Mouse (Mus musculus) heart, embryonic 16.5 days (tissue): ENCODE data around the gene Sez6l. TPM values are rescaled to one million over a fixed set of nuclear protein-coding genes. Genes with fewer than 3 reads are reported as not detected.
"Not testable (repeated sequence)": the region's sequence is repeated elsewhere in the genome, so short reads cannot be mapped to it uniquely, and the experiment has no call there.

Source experiments
- ATAC-seq: fragments of 200-750 bp; cut with Nextera tagmentation; replicated peaks from 2 replicates; pipeline ENCODE4 v1.8.0; 2017; ENCODE audit warnings: moderate number of reproducible peaks; ENCODE audit not compliant: insufficient read depth, low FRiP score; ENCODE audit errors: extremely low read depth
- H3K27ac ChIP-seq: fragments of 300-500 bp; sonication (generic); 2 replicates; pipeline ENCODE4 v1.5.1; 2014; ENCODE audit warnings: mild to moderate bottlenecking, low read length, control low read depth, moderate library complexity
- H3K27me3 ChIP-seq: fragments of 300-500 bp; sonication (generic); 2 replicates; pipeline ENCODE4 v1.6.1; 2014; ENCODE audit warnings: low read length, mixed read lengths; ENCODE audit not compliant: control insufficient read depth, insufficient read depth
- H3K36me3 ChIP-seq: fragments of 300-500 bp; sonication (generic); 2 replicates; pipeline ENCODE4 v1.6.1; 2014; ENCODE audit not compliant: control insufficient read depth, insufficient read depth
- H3K4me1 ChIP-seq: fragments of 300-500 bp; sonication (generic); 2 replicates; pipeline ENCODE4 v1.6.1; 2014; ENCODE audit warnings: low read length, mixed read lengths; ENCODE audit not compliant: control insufficient read depth, insufficient read depth
- H3K4me2 ChIP-seq: fragments of 300-500 bp; sonication (generic); 2 replicates; pipeline ENCODE4 v1.6.1; 2014; ENCODE audit warnings: low read depth, mild to moderate bottlenecking, control low read depth, low read length
- H3K4me3 ChIP-seq: fragments of 300-500 bp; sonication (generic); 2 replicates; pipeline ENCODE4 v1.5.1; 2014; ENCODE audit warnings: mild to moderate bottlenecking, control low read depth, low read length
- H3K9ac ChIP-seq: fragments of 300-500 bp; sonication (generic); 2 replicates; pipeline ENCODE4 v1.6.1; 2014; ENCODE audit warnings: low read length, control low read depth
- H3K9me3 ChIP-seq: fragments of 300-500 bp; sonication (generic); replicated peaks from 2 replicates; pipeline ENCODE4 v1.6.1; 2016; ENCODE audit warnings: low read length; ENCODE audit not compliant: control insufficient read depth
- WGBS: fragments of 180-500 bp; shearing (Covaris S2); extraction: QIAGEN DNeasy Blood & Tissue Kit; methylation state at CpG from one replicate; pipeline ENCODE4 v1.1.7; 2014; 5-methylcytosine and 5-hydroxymethylcytosine counted together
- polyA plus RNA-seq: library from polyadenylated mRNA; unstranded; fragments of >200 nt; fragmentation: Nextera tagmentation; extraction: Ambion mirVana; gene quantifications from 2 replicates; pipeline ENCODE4 v1.2.1, GENCODE M21; 2015

The Sez6l gene
- polyA plus RNA-seq, 1 experiment from 2014 or later = 0.34 TPM

DNA sequence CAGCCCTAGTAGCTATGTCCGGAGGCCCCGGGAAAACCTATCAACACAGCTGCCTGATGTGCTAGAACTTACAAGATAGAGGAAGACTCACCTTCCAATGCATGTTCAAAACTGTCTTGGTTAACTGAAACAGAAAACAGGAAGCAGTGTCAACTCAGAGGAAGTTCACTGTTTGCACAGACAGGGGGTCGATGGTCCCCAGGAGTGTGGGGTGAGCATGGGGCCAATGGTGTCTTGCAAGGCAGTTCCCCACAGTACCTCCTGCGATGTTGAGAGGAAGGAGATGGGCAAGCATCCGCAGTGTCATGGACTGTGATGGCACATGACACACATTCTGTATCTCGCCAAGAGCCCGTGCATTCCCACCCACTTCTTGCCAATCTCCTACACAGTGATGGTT, 150.3 kb downstream of the Sez6l start:
- Histone ChIP-seq H3K27ac (no peak overlapping the region), H3K9ac (no peak overlapping the region), H3K36me3 (no peaks in the 10 kb centered on the region), H3K4me2 (no peak overlapping the region), H3K9me3 (no peaks in the 10 kb centered on the region), H3K4me1 (no peaks in the 10 kb centered on the region), H3K4me3 (no peak overlapping the region), H3K27me3 (peaks cover 54% of the 10 kb centered on the region)
- no peak for ATAC-seq
- 70% methylated on average over 7 of the region's 7 CpGs for WGBS

DNA sequence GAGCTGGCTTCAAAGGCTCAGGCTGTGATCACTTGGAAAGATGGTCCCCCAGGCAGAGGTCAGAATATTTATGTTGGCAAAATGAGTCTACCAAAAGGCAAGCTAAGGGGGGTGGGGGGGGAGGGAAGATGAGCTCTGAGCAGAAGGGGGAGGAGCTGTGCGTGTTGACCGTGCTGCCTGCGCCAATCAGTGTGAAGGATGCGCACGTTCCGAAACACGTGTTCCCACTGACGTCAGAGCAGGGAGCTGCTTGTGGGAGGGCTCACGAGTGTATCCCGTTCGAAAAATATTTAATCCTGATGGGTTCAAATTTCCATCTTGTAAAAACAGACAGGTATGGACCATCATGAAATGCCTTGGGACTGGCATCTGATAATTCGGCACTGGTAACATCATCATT, 157.4 kb downstream of the Sez6l start:
- no peaks in the 10 kb centered on the region for H3K36me3 ChIP-seq
- H3K4me2 ChIP-seq = no peak overlapping the region
- H3K4me1 ChIP-seq = no peaks in the 10 kb centered on the region
- H3K9ac ChIP-seq = no peak overlapping the region
- H3K27me3 ChIP-seq = peaks cover 42% of the 10 kb centered on the region
- H3K4me3 ChIP-seq = no peak overlapping the region
- H3K27ac ChIP-seq = no peak overlapping the region
- WGBS = 34% methylated on average over 12 of the region's 12 CpGs
- no peak for ATAC-seq
- H3K9me3 ChIP-seq = no peaks in the 10 kb centered on the region

DNA sequence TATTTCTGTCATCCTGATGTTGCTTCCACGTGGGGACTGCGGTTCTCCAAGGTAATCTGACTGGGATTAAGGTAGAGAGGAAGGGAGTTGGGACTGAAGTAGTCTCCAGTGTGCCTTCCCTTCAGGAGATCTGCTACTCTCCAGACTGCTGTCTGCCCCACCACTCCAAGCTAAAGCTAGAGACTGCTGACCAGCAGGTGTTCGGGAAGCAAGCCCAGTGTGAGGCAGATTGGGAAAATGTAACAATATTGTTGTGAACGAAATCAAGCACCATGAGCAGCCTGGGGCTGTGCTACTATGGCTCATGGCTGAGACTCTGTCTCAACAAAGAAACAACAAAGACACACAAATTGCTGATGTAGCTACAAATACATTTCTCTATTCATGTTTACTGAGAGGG, 159.0 kb downstream of the Sez6l start:
- H3K4me3 ChIP-seq = no peak overlapping the region
- WGBS = 51% methylated on average over 4 of the region's 4 CpGs
- H3K9me3 ChIP-seq = peaks cover 9% of the 10 kb centered on the region; the same call in 1 of the 2 replicates
- no peak overlapping the region for H3K9ac ChIP-seq
- H3K27me3 ChIP-seq = peaks cover 33% of the 10 kb centered on the region
- H3K27ac ChIP-seq = no peak overlapping the region
- H3K4me2 ChIP-seq = no peak overlapping the region
- ATAC-seq = no peak
- no peaks in the 10 kb centered on the region for H3K4me1 ChIP-seq
- no peaks in the 10 kb centered on the region for H3K36me3 ChIP-seq

DNA sequence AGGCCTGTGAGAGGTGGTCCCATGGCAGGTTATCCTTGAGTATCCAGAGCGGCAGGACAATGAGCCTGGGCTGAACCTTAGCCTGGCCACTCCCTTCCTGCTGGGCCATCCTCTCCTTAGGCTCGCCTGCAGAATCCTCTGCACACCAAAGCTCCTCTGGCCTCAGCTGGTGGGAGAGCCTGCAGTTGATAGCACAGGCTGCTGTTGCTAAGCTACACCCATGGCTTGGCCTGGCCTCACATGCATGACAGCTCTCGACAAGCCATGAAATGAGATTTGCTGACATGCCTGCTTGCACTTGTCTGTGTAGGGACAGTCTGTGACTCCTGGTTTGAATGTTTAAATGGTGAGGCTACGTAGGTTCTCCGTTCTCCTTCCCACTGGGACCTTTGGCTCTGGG, 160.3 kb downstream of the Sez6l start:
- no peaks in the 10 kb centered on the region for H3K36me3 ChIP-seq
- H3K27me3 ChIP-seq = peaks cover 28% of the 10 kb centered on the region
- H3K9me3 ChIP-seq = peaks cover 9% of the 10 kb centered on the region; the same call in 1 of the 2 replicates
- no peak for ATAC-seq
- H3K4me3 ChIP-seq = no peak overlapping the region
- no peaks in the 10 kb centered on the region for H3K4me1 ChIP-seq
- 62% methylated on average over 5 of the region's 5 CpGs for WGBS
- H3K4me2 ChIP-seq = no peak overlapping the region
- H3K27ac ChIP-seq = no peak overlapping the region
- no peak overlapping the region for H3K9ac ChIP-seq

DNA sequence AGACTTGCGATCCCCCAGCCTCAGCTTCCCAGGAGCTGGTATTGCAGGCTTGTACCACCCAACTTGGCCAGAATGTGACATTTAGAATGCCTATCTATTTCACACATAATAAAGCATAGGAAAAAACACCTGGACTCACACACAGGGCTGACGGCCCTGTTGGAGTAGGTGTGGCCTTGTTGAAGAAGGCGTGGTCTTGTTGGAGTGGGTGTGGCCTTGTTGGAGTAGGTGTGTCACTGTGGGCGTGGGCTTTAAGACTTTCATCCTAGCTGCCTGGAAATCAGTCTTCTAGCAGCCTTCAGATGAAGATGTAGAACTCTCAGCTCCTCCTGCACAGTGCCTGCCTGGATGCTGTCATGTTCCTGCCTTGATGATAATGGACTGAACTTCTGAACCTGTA, 164.2 kb downstream of the Sez6l start:
- WGBS = 75% methylated on average over 4 of the region's 4 CpGs
- not testable (repeated sequence) for H3K27ac ChIP-seq, ATAC-seq, H3K4me2 ChIP-seq, H3K9me3 ChIP-seq, H3K4me1 ChIP-seq, H3K4me3 ChIP-seq, H3K9ac ChIP-seq, H3K36me3 ChIP-seq
- peaks cover 19% of the 10 kb centered on the region for H3K27me3 ChIP-seq

DNA sequence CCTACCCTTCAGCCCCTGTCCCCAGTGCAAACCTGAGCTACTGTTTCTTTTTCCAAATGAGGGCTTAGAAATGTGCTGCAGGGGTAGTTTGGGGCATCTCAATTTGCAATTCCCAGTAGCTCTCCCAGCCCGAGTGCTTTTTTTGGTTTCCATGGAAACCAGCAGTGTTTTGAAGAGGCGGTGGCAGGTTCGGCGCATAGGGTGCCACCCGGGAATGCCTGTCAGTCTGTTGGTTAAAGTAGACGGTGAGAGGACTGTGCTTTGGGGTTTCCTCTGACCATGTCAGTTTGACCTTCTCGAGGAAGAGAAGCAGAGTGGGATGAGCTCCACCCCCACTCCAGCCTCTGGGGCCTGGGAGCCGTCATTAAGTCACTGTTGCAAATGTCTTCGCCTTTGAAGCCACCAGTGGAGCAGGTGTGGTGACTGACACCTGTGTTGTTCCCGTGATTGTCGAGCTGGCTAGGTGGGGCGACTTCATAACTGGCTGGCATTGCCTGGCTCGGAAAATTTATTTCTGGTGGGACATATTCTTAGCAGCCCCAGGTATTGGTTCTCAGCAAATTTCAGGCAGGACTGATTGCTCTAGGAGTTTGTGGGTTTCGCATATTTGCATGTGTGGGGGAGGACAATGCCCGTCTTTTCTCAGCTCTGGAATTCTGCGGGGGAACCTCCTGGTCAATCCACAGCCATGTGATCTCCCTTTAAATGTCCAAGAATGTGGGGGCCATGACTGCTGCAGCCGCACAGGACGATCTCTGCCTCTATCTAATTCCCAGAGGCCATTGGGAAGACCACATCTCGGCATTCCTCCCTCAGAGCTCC, 165.3 kb downstream of the Sez6l start:
- no peaks in the 10 kb centered on the region for H3K36me3 ChIP-seq
- H3K4me3 ChIP-seq = no peak overlapping the region
- no peak overlapping the region for H3K9ac ChIP-seq
- peaks cover 9% of the 10 kb centered on the region; the same call in 1 of the 2 replicates for H3K9me3 ChIP-seq
- WGBS = 13% methylated on average over 19 of the region's 19 CpGs
- no peaks in the 10 kb centered on the region for H3K4me1 ChIP-seq
- H3K4me2 ChIP-seq = no peak overlapping the region
- ATAC-seq = no peak
- peaks cover 16% of the 10 kb centered on the region for H3K27me3 ChIP-seq
- no peak overlapping the region for H3K27ac ChIP-seq

DNA sequence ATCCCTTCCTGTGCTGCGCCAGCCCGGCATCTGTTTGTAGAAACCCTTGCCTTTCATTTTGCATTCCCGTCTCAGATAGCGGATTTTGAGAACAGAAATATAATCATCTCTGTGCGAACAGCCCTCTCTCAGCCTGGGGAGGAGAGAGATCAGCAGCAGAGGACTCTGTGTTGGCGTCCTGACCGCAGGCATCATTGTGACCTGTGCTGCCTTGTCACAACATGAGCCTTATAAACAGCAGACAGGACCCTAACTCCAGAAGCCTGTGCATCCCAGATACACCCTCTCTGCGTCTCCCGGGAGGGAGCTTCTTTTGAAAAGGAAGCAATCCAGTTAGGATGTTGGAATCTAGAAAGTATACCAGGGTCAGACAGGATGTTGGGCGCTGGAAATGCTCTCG, 165.9 kb downstream of the Sez6l start:
- no peak for ATAC-seq
- H3K27ac ChIP-seq = no peak overlapping the region
- H3K9me3 ChIP-seq = peaks cover 9% of the 10 kb centered on the region; the same call in 1 of the 2 replicates
- no peak overlapping the region for H3K4me2 ChIP-seq
- no peaks in the 10 kb centered on the region for H3K36me3 ChIP-seq
- H3K9ac ChIP-seq = no peak overlapping the region
- peaks cover under 1% of the 10 kb centered on the region; the same call in 1 of the 2 replicates for H3K4me1 ChIP-seq
- 43% methylated on average over 11 of the region's 11 CpGs for WGBS
- H3K4me3 ChIP-seq = no peak overlapping the region
- H3K27me3 ChIP-seq = peaks cover 12% of the 10 kb centered on the region

DNA sequence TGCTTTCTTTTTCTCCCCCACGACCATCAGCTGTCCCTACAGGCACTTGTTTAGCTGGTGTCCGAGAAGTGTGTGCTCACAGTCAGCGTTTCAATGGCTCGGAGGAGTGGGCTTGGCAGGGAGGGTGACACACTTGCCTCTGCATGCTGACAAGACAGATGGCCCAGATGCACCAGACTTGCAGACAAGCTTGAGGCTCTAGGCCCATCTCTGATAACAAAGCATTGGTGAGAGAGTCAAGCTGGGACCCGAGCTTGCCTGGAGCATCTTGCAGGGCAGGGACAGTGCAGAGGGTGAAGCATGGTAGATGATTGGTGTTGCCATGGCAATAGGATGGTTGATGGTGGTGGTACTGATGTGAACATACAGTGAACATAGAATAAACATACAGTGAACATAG, 167.7 kb downstream of the Sez6l start:
- Histone ChIP-seq H3K36me3 (no peaks in the 10 kb centered on the region), H3K4me2 (no peak overlapping the region), H3K27me3 (peaks cover 12% of the 10 kb centered on the region), H3K4me3 (no peak overlapping the region), H3K9me3 (peaks cover 9% of the 10 kb centered on the region; the same call in 1 of the 2 replicates), H3K4me1 (peaks cover 4% of the 10 kb centered on the region; the same call in 1 of the 2 replicates), H3K9ac (no peak overlapping the region), H3K27ac (no peak overlapping the region)
- no peak for ATAC-seq
- WGBS = 55% methylated on average over 5 of the region's 5 CpGs

DNA sequence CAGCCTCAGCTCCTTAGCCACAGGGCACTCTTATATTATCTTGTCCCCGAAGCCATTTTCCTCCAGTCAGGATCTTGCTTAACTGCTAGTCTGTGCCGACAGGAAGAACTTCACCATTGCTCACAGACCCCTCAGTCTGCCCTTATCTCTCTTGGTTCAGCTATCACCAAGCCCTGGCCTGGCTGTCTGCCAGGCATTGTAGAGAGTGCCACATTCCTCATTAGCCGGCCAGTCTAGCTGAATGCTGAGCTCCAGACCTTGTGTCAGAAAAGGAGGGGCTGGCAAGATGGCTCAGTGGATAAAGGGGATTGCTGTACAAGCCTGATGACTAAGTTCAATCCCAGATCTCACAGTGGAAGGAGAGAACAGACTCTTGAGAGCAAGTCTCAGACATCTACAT, 171.0 kb downstream of the Sez6l start:
- Histone ChIP-seq H3K9me3 (no peaks in the 10 kb centered on the region), H3K4me1 (peaks cover 4% of the 10 kb centered on the region; the same call in 1 of the 2 replicates), H3K4me2 (no peak overlapping the region), H3K4me3 (no peak overlapping the region), H3K27ac (no peak overlapping the region), H3K36me3 (no peaks in the 10 kb centered on the region), H3K27me3 (peaks cover 12% of the 10 kb centered on the region), H3K9ac (no peak overlapping the region)
- 20% methylated on average over 3 of the region's 3 CpGs for WGBS
- no peak; the same call in 1 of the 2 replicates for ATAC-seq
